Mouse (Mus musculus) heart, adult 9 months (tissue): ENCODE measurements around the gene Git1.
"Not testable (repeated sequence)": the region's sequence is repeated elsewhere in the genome, so short reads cannot be mapped to it uniquely, and the experiment has no call there.

ENCODE experiments used
- DNase-seq, 2 experiments: peaks; one replicate each; pipeline ENCODE4 v3.0.0; 2022; ENCODE audit warnings: low spot score in 2 of 2

The Git1 gene

DNA sequence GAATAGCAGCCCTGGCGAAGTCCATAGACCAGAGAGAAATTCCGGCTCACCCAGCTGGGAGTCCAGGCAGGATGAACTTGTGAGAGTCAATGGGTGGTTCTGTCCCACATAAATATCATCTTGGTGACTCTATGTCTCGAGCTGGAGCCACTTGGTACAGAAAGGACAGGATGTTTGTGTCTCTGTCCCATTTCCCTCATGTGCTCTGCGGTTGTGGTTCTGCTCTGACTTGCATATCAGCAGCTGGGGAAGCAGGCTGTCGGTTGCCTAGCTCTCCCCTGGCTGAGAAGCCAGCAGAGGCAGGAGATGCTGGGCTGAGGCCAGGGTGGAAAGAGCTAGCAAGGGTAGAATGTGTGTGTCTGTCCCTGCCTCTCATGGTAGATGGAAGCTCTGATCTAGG is 25.7 kb downstream of the Git1 start, which contains the start of gene Gm10392:
Gene Gm10392 (minus strand): TSS at position 156 of the 400 bp plus-strand sequence.
- DNase-seq: peak in 1 of 2 experiments; percentile 63

DNA sequence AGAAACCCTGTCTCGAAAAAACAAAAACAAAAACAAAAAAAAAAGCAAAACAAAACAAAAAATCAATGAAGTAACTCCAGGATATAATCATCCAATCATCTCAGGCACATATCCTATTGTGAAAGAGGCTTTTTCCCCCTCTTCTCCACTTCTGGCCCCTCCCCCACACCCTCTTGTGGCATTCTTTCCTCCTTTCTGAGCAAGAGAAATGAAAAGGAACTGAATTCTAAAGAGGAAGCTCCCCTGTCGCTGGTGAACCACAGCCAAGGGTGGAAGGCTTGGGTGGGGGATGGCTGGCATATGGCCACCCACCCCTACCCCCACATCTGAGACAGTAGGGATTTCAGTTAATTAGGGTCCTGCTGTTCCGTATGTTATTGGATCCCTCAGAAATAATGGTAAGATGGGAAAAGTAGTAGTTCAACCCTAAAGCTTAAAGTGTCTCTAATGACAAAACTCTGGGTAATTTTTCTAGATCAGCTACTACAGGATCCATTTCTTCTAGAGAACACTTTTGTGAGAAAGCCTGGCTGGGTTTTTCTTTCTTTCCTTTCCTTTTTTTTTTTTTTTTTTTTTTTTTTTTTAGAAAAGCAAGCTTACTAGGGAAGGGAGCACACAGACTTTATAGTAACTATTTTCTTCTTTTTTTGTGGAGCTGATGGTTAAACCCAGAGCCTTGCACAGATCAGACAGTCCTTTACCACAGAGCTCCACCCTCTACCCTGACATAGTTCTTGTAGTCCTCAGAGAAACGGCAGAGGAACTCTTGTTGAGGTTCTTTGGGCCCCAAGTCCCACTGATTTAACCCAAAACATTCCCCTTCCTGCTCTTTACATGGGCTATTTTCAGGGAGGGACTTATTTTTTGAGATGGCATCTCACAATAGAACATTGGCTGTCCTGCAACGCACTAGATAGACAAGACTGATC is 27.5 kb downstream of the Git1 start:
- DNase-seq: peak in 1 of 2 experiments; percentile 35

DNA sequence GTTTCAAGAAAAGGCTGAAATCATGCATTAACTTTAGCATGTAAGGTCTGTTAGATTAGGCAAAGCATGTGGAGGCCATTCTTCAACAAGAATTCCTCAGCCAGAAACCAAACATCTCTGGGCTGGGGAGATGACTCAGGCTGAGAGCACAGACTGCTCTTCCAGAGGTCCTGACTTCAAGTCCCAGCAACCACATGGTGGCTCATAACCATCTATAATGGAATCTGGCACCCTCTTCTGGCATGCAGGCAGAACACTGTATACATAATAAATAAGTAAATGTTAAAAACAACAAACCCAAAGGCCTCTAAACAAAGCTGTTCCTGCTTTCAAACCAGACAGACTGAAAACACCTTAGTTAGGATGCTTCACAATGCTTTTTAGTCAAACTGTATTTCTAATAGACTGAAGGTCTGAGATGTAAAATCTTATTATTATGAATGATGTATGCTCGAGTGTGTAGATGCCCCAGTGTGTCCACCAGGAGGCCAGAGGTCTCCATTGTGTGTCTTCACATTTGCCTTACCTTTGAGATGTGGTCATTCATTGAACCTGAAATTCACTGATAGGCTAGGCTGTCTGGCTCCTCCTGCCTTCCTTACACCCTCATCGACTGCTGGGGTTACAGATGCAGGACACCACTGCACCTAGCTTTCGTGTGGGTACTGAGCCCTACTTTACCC is 32.6 kb downstream of the Git1 start:
- DNase-seq: no peak

DNA sequence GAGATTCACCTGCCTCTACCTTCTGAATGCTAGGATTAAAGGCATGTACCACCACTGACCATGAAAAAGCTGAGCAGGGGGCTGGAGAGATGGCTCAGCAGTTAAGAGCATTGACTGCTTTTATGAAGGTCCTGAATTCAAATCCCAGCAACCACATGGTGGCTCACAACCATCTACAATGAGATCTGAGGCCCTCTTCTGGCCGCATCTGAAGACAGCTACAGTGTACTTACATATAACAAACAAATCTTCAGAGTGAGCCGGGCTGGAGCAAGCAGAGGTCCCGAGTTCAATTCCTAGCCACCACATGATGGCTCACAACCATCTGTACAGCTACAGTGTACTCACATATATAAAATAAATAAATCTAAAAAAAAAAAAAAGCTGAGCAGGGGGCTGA is 35.1 kb downstream of the Git1 start:
- not testable (repeated sequence) for DNase-seq

DNA sequence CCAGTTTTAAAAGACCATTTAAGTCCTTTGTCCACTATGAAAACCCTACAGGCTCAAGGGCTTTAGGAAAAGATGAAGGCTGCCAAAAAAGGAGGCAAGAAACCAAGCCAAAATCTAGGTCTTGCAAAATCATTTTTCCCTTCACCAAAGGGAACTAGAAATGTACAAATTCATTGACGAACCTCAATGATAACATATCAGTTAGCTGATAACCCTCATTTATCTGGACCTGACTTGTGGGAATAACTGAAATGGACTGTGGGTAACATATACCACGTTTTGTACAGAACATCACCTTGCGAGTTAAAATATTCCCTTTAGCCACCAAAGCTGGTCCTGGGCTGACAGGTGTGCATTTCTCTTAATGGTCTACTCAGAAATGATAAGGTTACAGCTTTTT is 36.3 kb downstream of the Git1 start:
- DNase-seq: no peak

DNA sequence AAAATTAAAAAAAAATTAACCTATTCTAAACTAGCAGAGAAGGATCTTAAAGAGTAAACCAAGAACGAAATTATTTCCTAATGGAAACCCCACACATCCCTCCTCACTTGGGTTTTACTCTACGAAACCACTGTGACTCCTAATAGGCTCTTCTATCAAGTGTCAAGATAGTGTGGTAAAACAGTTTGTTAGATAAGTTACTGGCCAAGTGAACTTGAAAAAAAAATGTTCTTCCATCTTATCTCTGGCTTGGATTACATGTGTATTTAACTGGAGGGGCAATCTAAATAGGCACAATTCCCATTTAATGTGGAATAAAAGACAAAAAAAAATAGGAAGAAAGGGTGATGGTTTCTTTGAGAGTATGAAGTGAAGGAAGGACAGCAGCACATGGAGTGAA is 37.5 kb downstream of the Git1 start:
- DNase-seq: no peak

DNA sequence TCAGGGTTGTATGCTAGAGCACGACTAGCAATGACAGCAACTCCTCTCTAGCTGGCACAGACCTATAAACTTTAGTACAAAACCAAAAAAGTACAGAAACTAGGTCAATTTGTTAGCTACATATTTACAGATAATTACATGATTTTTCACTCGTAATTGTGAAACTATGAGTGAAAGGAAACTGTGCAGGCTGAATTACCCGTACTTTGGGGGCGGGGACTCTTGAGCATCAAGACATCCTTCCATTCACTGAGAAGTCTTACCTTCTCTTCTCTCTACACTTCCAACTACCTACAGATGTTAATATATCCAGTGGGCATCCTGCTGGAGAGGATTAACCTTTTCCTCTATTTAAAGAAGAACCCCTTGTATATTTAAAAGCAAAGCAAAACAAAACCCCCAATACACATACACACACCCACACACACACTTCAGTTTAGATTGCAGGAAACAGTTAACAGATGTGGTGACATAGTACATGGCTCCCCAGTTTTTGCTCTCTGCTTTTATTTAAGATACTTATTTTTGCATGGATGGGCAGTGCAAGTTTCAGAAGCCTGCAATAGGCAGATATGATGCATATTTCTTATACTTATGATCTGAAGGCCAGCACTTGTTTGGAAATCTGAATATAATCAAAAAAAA is 39.0 kb downstream of the Git1 start:
- no peak for DNase-seq

DNA sequence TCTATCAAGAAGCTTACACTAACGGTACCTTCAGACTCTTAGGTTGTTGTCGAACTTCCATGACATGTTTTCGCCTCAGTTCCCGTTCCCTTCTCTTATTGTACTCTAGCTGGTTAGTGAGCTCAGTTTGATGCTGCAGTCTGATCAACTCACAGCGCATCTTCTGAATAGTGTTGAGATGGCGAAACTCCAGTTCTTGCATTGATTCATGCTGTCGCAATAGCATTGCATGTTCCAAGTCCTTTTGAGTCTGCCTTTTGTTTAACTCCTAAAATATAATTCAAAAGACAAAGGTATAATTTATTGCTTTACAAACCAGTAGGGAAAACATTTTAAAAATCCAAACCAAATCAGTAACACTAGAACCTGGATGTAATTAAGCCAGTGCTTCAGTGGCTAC is 51.9 kb downstream of the Git1 start:
- no peak for DNase-seq
